Mouse (Mus musculus): Measurements from ENCODE around the gene Ddx59.

Ddx59 gene

GRCm38 (mm10) chr1:136414798-136415755 lies at the start of gene Ddx59:
Gene Ddx59, plus strand, starts transcription at chr1:136415271.
- DNase-seq (ENCODE audit: low read depth), result peak; percentile 99

- peak; percentile 49 for DNase-seq (ENCODE audit: low read depth)
Measured at GRCm38 (mm10) chr1:136365986-136366385, 49.1 kb upstream of the Ddx59 start.

DNA sequence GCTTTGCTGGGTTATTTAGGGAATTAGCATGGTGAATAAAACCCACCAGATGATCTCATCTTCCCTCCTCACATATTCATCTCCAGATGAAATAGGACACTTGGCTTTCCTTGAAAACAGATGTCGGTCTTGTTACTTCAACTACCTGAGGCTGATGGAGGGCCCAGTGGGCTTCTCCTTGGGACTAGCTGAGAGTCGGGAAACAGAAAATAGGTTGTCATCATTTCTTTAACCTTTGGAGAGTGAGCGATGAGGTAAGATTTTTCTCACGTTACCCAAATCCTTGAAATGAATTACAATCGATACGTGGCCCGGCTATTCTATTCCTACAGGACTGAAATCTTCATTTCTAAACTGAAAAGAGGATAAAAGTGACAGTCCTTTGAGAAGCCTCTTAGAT lies 35.8 kb upstream of the Ddx59 start:
- DNase-seq (ENCODE audit: low read depth), result no peak

DNA sequence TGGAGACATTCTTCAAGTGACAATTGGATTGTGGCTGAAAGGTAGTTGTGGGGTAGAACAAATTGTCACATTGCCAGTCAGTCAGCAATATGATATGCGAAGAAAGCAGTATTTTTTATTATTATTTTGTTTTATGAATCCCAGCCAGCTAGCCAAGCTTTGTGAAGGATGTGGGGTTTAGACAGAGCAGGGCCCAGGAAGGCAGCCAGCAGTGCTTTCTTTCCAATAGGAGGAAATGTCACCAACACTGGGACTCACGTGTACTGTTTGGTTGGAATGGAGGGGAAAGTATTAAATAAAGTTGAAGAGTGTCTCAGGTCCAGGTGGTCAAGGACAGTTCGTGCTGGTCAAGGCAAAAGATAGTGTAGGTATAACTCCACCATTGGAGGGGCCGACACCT lies 34.9 kb upstream of the Ddx59 start:
- no peak for DNase-seq (ENCODE audit: low read depth)

DNA sequence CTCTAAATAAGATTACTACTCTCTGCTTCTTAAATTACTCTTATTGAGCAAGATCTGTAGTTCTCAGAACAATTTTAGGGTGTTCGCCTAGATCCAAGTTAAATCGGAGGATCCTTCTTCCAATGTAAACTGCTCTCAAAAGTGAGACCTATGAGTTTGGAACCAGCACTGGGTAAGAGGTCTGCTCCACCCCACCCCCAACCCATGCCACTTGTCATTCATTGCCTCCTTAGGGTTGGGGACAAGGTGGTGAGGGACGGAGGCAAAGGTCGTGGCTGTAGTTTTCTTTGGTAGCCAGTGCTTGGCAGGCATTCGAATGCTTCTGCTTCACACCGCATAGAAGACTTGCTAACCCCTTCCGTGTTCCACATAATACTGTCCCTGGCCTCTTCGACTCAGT lies 34.5 kb upstream of the Ddx59 start:
- no peak for DNase-seq (ENCODE audit: low read depth)

DNA sequence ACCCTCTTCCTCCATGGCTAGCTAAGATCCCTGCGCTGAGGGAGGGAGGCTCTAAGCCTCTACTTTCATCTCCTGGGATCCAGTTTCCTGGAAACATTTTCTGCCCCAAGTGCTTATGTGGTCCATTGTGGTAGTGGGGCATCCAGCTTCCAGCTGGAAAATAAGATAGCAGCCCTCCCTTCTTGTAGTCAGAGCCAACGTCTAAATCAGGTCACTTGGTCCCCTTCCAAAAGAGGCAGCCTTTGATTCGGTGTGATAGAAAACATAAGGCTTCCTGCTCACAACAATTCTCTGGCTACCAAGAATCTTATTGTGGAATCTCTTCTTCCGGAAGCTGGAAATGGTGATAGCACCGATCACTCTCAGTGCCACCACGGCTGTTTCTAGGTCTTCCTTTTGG lies 33.9 kb upstream of the Ddx59 start:
- DNase-seq (ENCODE audit: low read depth), result no peak

GRCm38 (mm10) chr1:136381583-136381982 lies 33.5 kb upstream of the Ddx59 start:
- DNase-seq (ENCODE audit: low read depth), result peak; percentile 69

- DNase-seq (ENCODE audit: low read depth), result no peak
Measured at GRCm38 (mm10) chr1:136386914-136387313, 28.2 kb upstream of the Ddx59 start.

DNA sequence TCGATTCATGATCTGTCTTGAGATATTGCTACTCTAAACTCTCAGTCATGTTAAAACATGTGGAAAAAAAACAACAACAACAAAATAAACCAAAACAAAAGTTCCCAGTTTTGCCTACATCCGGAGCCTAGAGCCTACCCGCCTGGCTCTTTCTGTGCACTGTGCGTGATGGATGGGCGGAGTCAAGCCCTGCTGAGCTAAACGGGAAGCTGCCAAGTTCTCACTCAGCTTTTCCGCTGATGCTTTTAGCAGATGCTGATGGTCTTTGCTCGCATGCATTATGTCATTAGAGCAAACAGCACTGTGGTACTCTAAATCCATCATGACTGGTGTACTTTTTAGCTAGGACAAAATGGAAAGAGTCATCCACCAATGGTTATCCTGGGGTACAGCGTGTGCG lies 20.6 kb upstream of the Ddx59 start:
- peak; percentile 59 for DNase-seq (ENCODE audit: low read depth)

DNA sequence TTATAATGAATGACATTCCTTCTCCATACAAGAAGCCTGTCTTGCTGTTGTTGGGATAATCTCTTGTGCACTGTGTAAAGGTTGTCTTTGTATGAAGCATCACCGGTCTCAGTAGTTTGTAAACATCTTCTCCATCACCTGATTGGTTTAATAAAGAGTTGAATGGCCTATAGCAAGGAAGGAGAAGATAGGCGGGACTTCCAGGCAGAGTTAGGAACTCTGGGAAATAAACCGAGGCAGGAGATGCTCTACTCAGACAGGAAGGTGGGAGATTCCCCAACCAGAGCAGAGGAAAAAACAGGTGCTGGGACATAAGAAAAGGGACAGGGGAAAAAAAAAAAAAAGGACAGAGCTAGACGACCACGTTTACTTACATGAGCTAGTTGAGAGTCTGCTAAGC lies 20.0 kb upstream of the Ddx59 start:
- no peak for DNase-seq (ENCODE audit: low read depth)

DNA sequence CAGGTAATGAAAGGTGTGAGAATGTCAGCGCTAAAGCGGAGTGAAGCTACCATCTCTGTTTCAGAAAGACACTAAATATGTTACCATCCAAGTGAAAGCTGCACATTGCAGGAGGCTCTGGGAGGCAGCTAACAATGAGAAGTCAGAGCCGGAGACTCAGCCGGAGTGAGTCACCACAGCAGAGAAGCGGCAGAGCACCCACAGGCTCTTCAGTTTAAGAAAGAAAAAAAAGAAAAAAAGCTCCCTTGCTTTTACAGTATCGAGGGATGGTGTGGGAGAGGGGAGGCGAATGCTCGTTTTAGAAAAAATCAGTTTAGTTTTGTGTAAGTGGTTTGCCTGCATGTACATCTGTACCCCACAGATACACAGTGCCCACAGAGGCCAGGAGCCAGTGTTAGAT lies 13.8 kb upstream of the Ddx59 start:
- DNase-seq (ENCODE audit: low read depth), result peak; percentile 80

DNA sequence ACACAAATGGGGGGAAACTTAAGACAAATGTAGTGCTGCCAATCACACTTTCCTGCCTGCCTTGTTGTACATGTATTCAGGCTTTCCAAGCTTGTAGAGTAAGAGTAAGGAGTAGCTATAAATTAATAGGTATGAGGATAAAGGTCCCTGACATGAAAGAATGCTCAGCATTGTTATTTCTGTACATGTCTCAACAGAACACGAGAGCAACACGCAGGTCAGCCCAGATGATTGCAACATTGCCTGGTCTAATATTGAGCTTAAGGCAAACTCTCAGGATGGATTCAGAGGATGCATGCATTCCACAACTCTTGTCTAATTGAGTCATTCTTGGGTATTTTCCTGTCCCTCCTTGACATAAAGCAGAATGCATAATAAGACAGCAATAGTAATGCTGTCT lies 5.4 kb upstream of the Ddx59 start:
- no peak for DNase-seq (ENCODE audit: low read depth)

- DNase-seq (ENCODE audit: low read depth), result no peak
Measured at GRCm38 (mm10) chr1:136415756-136416126, 670 bp downstream of the Ddx59 start.

GRCm38 (mm10) chr1:136418393-136418792 lies 3.3 kb downstream of the Ddx59 start:
- no peak for DNase-seq (ENCODE audit: low read depth)

DNA sequence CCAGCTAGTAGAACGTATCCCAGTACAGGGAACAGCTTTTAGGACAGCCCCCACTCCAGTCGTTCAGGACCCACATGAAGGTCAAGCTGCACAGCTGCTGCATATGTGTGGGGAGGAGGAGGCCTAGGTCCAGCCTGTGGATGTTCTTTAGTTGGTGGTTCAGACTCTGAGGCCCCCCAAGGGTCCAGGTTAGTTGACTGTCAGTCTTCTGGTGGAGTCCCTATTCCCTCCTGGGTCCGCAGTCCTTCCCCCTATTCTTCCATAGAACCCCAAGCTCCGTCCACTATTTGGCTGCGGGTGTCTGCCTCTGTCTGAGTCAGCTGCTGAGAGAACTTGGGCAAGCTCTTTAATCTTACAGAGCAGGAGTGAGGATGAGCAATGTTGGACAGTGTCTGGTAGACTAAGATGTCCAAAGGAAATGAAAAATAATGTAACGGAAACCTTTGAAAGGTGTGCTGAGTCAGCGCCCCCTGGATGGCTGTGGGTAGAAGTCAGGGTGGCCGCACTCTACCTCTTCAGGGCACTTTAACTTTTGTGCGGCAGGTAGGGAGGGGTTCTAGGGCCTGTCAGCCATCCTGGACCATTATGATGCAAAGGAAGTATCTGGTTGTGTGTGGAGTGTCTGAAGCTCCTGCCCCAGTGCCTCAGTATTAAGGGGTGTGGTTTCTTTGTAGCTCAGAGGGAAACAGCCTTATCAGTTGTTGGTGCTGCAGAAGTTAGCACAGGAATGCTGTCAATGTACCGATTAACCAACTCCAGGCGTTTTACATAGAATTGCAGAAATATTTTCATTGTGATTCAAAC lies 12.3 kb downstream of the Ddx59 start:
- DNase-seq (ENCODE audit: low read depth), result no peak

- no peak for DNase-seq (ENCODE audit: low read depth)
Measured at GRCm38 (mm10) chr1:136428981-136429380, 13.9 kb downstream of the Ddx59 start.

GRCm38 (mm10) chr1:136430126-136430818 lies 15.2 kb downstream of the Ddx59 start:
- no peak for DNase-seq (ENCODE audit: low read depth)

DNA sequence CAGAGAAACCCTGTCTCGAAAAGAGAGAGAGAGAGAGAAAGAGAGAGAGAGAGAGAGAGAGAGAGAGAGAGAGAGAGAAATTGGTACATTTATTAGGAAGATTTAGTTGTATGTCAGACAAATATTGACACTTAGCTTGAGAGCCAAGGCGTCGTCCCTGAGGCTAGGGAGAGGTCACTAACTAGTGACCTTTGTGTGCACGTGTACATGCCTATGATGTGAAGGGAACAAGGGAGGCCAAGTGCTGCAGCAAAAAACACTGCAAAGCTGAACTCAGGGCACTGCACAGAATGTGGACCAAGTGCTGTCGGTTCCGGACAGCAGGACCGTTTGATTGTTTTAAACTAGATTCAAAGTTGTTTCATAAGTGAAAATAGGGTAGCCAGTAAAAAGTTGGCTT lies 25.7 kb downstream of the Ddx59 start:
- DNase-seq (ENCODE audit: low read depth), result no peak

DNA sequence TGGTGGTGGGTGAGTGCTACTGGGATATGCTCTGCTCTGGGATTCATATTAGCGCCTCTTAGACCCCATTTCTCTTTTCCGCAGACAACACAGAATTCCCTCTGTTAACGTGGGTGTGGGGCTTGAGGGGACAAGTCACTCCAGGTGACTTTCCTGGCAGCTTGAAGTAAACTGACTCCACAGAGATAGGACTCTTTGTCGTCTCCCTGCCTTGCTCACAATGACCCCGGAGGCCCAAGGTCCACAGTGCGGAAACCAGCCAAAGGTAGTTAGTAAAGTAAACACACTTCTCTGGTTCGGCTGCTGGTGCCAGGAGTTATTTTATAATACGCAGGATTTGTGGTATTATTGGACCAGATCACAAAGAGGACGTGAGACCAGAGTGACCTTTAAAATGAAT lies 27.7 kb downstream of the Ddx59 start:
- DNase-seq (ENCODE audit: low read depth), result no peak

GRCm38 (mm10) chr1:136444555-136445255 lies 29.6 kb downstream of the Ddx59 start:
- no peak for DNase-seq (ENCODE audit: low read depth)

DNA sequence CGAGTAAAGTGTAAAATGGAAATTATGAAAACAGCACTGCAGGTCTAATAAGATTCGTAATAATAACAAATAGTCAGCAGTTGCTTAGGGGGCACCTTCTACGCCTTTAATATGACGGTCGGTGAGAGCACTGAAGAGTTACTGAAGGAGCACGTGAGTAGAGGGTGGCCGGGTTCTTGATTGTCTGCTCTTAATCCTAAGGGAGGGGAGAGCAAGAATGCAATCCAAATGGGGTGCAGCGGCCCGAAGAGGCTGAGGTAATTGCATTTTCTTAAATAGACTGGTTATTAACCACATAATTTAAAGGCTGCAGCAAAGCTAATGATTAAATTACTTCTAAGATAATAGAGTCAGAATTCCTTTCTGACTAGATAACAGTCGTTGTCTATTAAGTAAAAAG lies 31.9 kb downstream of the Ddx59 start:
- no peak for DNase-seq (ENCODE audit: low read depth)

DNA sequence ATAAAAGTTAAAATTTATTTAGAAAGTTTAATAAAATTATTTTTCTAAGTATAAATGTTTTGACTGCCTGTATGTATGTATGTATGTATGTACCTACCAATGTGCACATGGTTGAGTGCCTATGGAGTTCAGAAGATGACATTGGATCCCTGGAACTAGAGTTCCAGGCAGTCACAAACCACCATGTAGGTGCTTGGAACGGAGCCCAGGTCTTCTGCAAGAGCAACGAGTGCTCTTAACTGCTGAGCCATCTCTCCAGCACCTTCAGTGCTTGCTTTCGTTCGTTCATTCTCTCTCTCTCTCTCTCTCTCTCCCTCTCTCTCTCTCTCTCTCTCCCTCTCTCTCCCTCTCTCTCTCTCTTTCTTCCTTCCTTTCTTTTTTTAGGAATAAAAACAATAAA lies 32.3 kb downstream of the Ddx59 start:
- no peak for DNase-seq (ENCODE audit: low read depth)

All from NIH3T3 (cell line).